Mouse (Mus musculus) c-Kit-positive CD71-positive TER-119-positive erythroid progenitor cells, embryonic 14.5 days (primary cell): Measurements from ENCODE around the gene Fgf10.
A peak's percentile ranks its signal among the peaks of the same experiment; 100 is the strongest.

Experiments used
- DNase-seq: peaks from one replicate; pipeline ENCODE4 v3.0.0-alpha.2; 2013; ENCODE audit warnings: low spot score

The Fgf10 gene

GRCm38 (mm10) chr13:118669491-118669890, at the start of gene Fgf10:
Gene Fgf10, plus strand, starts transcription at chr13:118669791.
- no peak for DNase-seq

GRCm38 (mm10) chr13:118629661-118630428, 39.7 kb upstream of the Fgf10 start:
- peak; percentile 60 for DNase-seq

- DNase-seq = peak; percentile 25
These were observed 38.1 kb upstream of the Fgf10 start for GRCm38 (mm10) chr13:118631500-118631899.

- DNase-seq = no peak
These were observed 33.5 kb upstream of the Fgf10 start for GRCm38 (mm10) chr13:118636047-118636446.

- no peak for DNase-seq
These were observed 27.0 kb upstream of the Fgf10 start for GRCm38 (mm10) chr13:118642585-118642984.

GRCm38 (mm10) chr13:118643138-118643537, 26.5 kb upstream of the Fgf10 start:
- DNase-seq = no peak

GRCm38 (mm10) chr13:118656991-118657390, 12.6 kb upstream of the Fgf10 start:
- no peak for DNase-seq

- DNase-seq = no peak
These were observed 11.6 kb upstream of the Fgf10 start for GRCm38 (mm10) chr13:118658031-118658430.

GRCm38 (mm10) chr13:118658608-118659326, 10.8 kb upstream of the Fgf10 start:
- DNase-seq = no peak

GRCm38 (mm10) chr13:118661664-118662063, 7.9 kb upstream of the Fgf10 start:
- no peak for DNase-seq

GRCm38 (mm10) chr13:118664901-118665300, 4.7 kb upstream of the Fgf10 start:
- no peak for DNase-seq

GRCm38 (mm10) chr13:118679228-118679627, 9.6 kb downstream of the Fgf10 start:
- no peak for DNase-seq

GRCm38 (mm10) chr13:118693049-118693448, 23.5 kb downstream of the Fgf10 start:
- DNase-seq = no peak

GRCm38 (mm10) chr13:118695103-118695502, 25.5 kb downstream of the Fgf10 start:
- DNase-seq = no peak

- DNase-seq = no peak
These were observed 34.1 kb downstream of the Fgf10 start for GRCm38 (mm10) chr13:118703727-118704126.

- DNase-seq = no peak
These were observed 36.1 kb downstream of the Fgf10 start for GRCm38 (mm10) chr13:118705716-118706115.

- DNase-seq = no peak
These were observed 40.3 kb downstream of the Fgf10 start for GRCm38 (mm10) chr13:118709912-118710311.

- DNase-seq = no peak
These were observed 44.1 kb downstream of the Fgf10 start for GRCm38 (mm10) chr13:118713626-118714150.

GRCm38 (mm10) chr13:118714284-118715065, 44.9 kb downstream of the Fgf10 start:
- DNase-seq = no peak

- no peak for DNase-seq
These were observed 45.8 kb downstream of the Fgf10 start for GRCm38 (mm10) chr13:118715066-118716018.

- DNase-seq = no peak
These were observed 46.7 kb downstream of the Fgf10 start for GRCm38 (mm10) chr13:118716265-118716664.
